Mouse (Mus musculus) intestine, embryonic 16.5 days (tissue): ENCODE data around the gene Asb9. TPM values are rescaled to one million over a fixed set of nuclear protein-coding genes. Genes with fewer than 3 reads are reported as not detected.

Experiments used
- ATAC-seq: fragments of 200-750 bp; cut with Nextera tagmentation; 2 replicates; pipeline ENCODE4 v1.8.0; 2017; ENCODE audit warnings: moderate TSS enrichment, moderate library complexity
- H3K27ac ChIP-seq: fragments of 300-500 bp; sonication (generic); 2 replicates; pipeline ENCODE4 v1.5.1; 2014; ENCODE audit warnings: mild to moderate bottlenecking, low read length
- H3K27me3 ChIP-seq: fragments of 300-500 bp; sonication (generic); replicated peaks from 2 replicates; pipeline ENCODE4 v1.6.1; 2014; ENCODE audit warnings: low read length, control low read depth, mixed read lengths; ENCODE audit not compliant: control insufficient read depth, insufficient read depth
- H3K36me3 ChIP-seq: fragments of 300-500 bp; sonication (generic); 2 replicates; pipeline ENCODE4 v1.6.1; 2014; ENCODE audit warnings: low read length, control low read depth; ENCODE audit not compliant: control insufficient read depth, insufficient read depth
- H3K4me1 ChIP-seq: fragments of 300-500 bp; sonication (generic); 2 replicates; pipeline ENCODE4 v1.6.1; 2014; ENCODE audit warnings: low read length, control low read depth, mixed read lengths; ENCODE audit not compliant: control insufficient read depth, insufficient read depth
- H3K4me2 ChIP-seq: fragments of 300-500 bp; sonication (generic); 2 replicates; pipeline ENCODE4 v1.6.1; 2014; ENCODE audit warnings: low read depth, low read length, control low read depth
- H3K4me3 ChIP-seq: fragments of 300-500 bp; sonication (generic); 2 replicates; pipeline ENCODE4 v1.5.1; 2014; ENCODE audit warnings: mild to moderate bottlenecking, low read length
- H3K9ac ChIP-seq: fragments of 300-500 bp; sonication (generic); 2 replicates; pipeline ENCODE4 v1.6.1; 2014; ENCODE audit warnings: low read depth, low read length
- H3K9me3 ChIP-seq: fragments of 300-500 bp; sonication (generic); 2 replicates; pipeline ENCODE4 v1.6.1; 2016; ENCODE audit warnings: low read length, control low read depth; ENCODE audit not compliant: control insufficient read depth
- WGBS: fragments of 180-500 bp; shearing (Covaris S2); extraction: QIAGEN DNeasy Blood & Tissue Kit; methylation state at CpG from one replicate; pipeline ENCODE4 v1.1.7; 2014; 5-methylcytosine and 5-hydroxymethylcytosine counted together
- polyA plus RNA-seq: library from polyadenylated mRNA; unstranded; fragments of >200 nt; fragmentation: Nextera tagmentation; extraction: Ambion mirVana; gene quantifications from 2 replicates; pipeline ENCODE4 v1.2.1, GENCODE M21; 2015

Asb9 gene
- 0.16 TPM in 1 of 2 replicates, not detected in the other for polyA plus RNA-seq

GRCm38 (mm10) chrX:164505709-164506498 is at the start of gene Asb9:
Gene Asb9 (plus strand): TSS chrX:164506327.
- H3K4me1 ChIP-seq = no peaks in the 10 kb centered on the region
- H3K36me3 ChIP-seq = no peaks in the 10 kb centered on the region
- ATAC-seq = no peak
- no peaks in the 10 kb centered on the region; the same call in 1 of the 2 replicates for H3K27me3 ChIP-seq
- no peak within 1 kb of the TSS for H3K4me3 ChIP-seq
- H3K4me2 ChIP-seq = no peak within 1 kb of the TSS
- no peak within 1 kb of the TSS for H3K27ac ChIP-seq
- 61% methylated on average over 10 of the region's 10 CpGs for WGBS
- H3K9me3 ChIP-seq = no peaks in the 10 kb centered on the region
- no peak within 1 kb of the TSS for H3K9ac ChIP-seq

DNA sequence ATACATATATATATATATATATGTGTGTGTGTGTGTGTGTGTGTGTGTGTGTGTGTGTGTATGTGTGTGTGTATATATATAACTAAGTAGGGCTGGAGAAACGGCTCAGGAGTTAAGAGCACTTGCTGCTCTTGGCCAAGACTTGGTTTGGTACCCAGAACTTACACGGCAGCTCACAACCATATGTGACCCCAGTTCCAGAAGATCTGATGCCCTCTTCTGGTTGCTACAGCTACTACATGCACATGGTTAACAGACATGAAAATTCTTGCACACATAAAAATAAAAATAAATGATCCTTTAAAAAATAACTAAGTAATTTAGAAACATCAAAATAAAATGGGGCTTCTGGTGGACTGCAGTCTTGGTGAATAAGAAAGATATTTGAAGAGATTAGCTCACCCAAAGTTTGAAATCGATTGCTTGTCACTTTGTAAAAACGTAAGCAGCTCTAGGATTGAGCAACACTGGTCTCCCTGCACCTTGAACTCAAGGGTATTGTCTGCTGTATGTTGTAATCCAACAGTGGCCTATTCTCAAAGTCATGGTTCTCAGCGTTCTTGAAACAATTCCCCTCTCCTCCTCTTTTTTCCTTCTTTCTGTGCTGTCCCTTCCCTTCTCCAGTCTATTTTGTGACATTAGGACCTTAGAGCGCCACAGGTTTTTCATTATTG is 46.8 kb upstream of the Asb9 start:
- no peak overlapping the region for H3K27ac ChIP-seq
- no peaks in the 10 kb centered on the region for H3K9me3 ChIP-seq
- no peak overlapping the region for H3K4me3 ChIP-seq
- no peak for ATAC-seq
- no peak overlapping the region for H3K4me2 ChIP-seq
- H3K27me3 ChIP-seq = peaks cover 3% of the 10 kb centered on the region; the same call in 1 of the 2 replicates
- H3K9ac ChIP-seq = no peak overlapping the region
- no peaks in the 10 kb centered on the region for H3K4me1 ChIP-seq
- 69% methylated on average over 6 of the region's 6 CpGs for WGBS
- no peaks in the 10 kb centered on the region for H3K36me3 ChIP-seq

GRCm38 (mm10) chrX:164502258-164502657 is 3.9 kb upstream of the Asb9 start:
- Histone ChIP-seq H3K4me2 (no peak overlapping the region), H3K9me3 (no peaks in the 10 kb centered on the region), H3K9ac (no peak overlapping the region), H3K27me3 (no peaks in the 10 kb centered on the region; the same call in 1 of the 2 replicates), H3K4me1 (no peaks in the 10 kb centered on the region), H3K27ac (no peak overlapping the region), H3K4me3 (no peak overlapping the region), H3K36me3 (no peaks in the 10 kb centered on the region)
- no peak for ATAC-seq
- 73% methylated on average over 2 of the region's 2 CpGs for WGBS

DNA sequence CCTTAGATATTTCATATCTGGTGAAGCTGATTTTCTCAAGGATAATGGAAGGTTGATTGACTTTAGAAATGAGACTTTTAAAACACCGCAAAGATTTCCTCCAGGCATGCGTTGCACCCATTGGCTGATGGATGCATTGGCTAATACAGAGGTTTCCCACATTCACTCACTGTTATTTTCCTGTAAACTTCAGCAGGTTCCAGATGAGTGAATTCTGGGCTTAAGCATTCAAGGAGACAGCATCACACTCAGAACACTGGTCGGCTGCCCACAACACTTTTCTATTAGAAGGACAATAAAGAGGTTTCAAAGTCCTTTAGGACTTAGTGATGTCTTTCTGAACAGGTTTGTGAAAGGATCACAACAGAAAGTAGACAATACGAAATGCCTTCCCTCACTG is 941 bp downstream of the Asb9 start:
- no peaks in the 10 kb centered on the region for H3K36me3 ChIP-seq
- H3K27me3 ChIP-seq = no peaks in the 10 kb centered on the region
- H3K4me3 ChIP-seq = no peak overlapping the region
- no peak overlapping the region for H3K4me2 ChIP-seq
- no peak for ATAC-seq
- no peak overlapping the region for H3K9ac ChIP-seq
- H3K27ac ChIP-seq = no peak overlapping the region
- 82% methylated on average over 4 of the region's 4 CpGs for WGBS
- no peaks in the 10 kb centered on the region for H3K4me1 ChIP-seq
- no peaks in the 10 kb centered on the region for H3K9me3 ChIP-seq

DNA sequence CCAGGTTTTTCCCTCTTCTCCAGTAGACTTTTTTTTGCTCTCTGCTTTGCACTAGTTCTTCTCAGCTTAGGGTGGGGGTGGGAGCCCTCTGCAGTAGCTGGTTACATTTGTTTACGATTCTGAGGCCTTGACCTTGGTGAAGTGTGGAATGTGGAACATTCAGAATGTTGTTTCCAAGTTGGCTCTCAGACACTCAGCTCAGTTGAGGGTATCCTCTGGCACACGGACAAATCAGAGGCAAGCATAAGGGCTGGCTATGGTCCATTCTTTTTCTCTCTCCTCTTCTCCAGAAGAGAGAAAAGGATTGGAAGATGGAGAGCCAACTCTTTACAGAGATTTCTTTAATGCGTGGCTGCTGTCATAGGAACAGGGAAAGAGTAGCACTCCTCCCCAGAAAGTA is 2.6 kb downstream of the Asb9 start:
- no peak overlapping the region for H3K9ac ChIP-seq
- no peaks in the 10 kb centered on the region for H3K36me3 ChIP-seq
- H3K4me2 ChIP-seq = no peak overlapping the region
- no peaks in the 10 kb centered on the region for H3K4me1 ChIP-seq
- H3K9me3 ChIP-seq = no peaks in the 10 kb centered on the region
- no peak overlapping the region for H3K4me3 ChIP-seq
- H3K27me3 ChIP-seq = no peaks in the 10 kb centered on the region
- ATAC-seq = no peak
- 38% methylated on average over 3 of the region's 3 CpGs for WGBS
- no peak overlapping the region for H3K27ac ChIP-seq

DNA sequence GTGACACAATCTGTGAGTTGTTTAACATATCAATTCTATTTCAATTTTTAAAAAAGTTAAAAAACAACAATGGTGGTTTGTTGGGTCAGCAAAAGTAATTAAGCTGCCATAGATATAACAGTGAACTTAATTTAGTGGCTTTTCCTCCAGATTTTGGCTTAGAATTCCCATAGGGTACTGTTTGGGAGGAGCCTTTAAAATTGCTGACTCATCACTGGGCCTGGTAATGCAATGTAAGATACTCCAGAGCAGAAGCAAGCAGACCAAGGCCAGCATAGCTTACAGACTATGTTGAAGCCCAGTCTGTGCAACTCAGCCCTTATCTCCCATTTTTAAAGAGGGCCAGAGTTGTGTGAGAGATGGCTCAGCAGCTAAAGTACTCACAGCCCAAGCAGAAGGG is 16.0 kb downstream of the Asb9 start:
- no peak for ATAC-seq
- Histone ChIP-seq H3K27me3 (no peaks in the 10 kb centered on the region), H3K9ac (no peak overlapping the region), H3K9me3 (no peaks in the 10 kb centered on the region), H3K4me1 (no peaks in the 10 kb centered on the region), H3K36me3 (no peaks in the 10 kb centered on the region), H3K4me2 (no peak overlapping the region), H3K4me3 (no peak overlapping the region), H3K27ac (no peak overlapping the region)

GRCm38 (mm10) chrX:164526566-164526965 is 20.4 kb downstream of the Asb9 start:
- 50% methylated on average over 1 of the region's 1 CpGs for WGBS
- Histone ChIP-seq H3K4me2 (no peak overlapping the region), H3K36me3 (no peaks in the 10 kb centered on the region), H3K9ac (no peak overlapping the region), H3K4me1 (no peaks in the 10 kb centered on the region), H3K27me3 (0 out of 2 replicates have a peak, but pooled peaks cover 2% of the 10 kb centered on the region), H3K9me3 (no peaks in the 10 kb centered on the region), H3K4me3 (no peak overlapping the region), H3K27ac (no peak overlapping the region)
- ATAC-seq = no peak

GRCm38 (mm10) chrX:164541436-164542317 is 35.5 kb downstream of the Asb9 start:
- no peaks in the 10 kb centered on the region for H3K9me3 ChIP-seq
- WGBS = 42% methylated on average over 11 of the region's 11 CpGs

GRCm38 (mm10) chrX:164570195-164570594 is 64.1 kb downstream of the Asb9 start:
- no peak overlapping the region for H3K9ac ChIP-seq
- no peaks in the 10 kb centered on the region for H3K4me1 ChIP-seq
- no peaks in the 10 kb centered on the region for H3K36me3 ChIP-seq
- ATAC-seq = no peak
- 55% methylated on average over 1 of the region's 1 CpGs for WGBS
- no peaks in the 10 kb centered on the region for H3K9me3 ChIP-seq
- H3K4me3 ChIP-seq = no peak overlapping the region
- no peak overlapping the region for H3K4me2 ChIP-seq
- H3K27ac ChIP-seq = no peak overlapping the region
- no peaks in the 10 kb centered on the region for H3K27me3 ChIP-seq

More at GRCm38 (mm10) chrX:164541436-164542317, 35.5 kb downstream of the Asb9 start:
- no peaks in the 10 kb centered on the region for H3K27me3 ChIP-seq
- no peaks in the 10 kb centered on the region for H3K4me1 ChIP-seq
- H3K4me2 ChIP-seq = no peak overlapping the region
- no peak overlapping the region for H3K27ac ChIP-seq
- H3K9ac ChIP-seq = no peak overlapping the region
- no peak for ATAC-seq
- H3K4me3 ChIP-seq = no peak overlapping the region
- no peaks in the 10 kb centered on the region for H3K36me3 ChIP-seq
